Comparison of ENCODE assay signal across 10 mouse cellular contexts in genomic region chr2:26496451-26496850, GRCm38 (mm10). TPM values are rescaled to one million over a fixed set of nuclear protein-coding genes. Genes with fewer than 3 reads are reported as not detected.
DNase-seq lines count a peak whose midpoint lies in the region; ATAC-seq and TF ChIP-seq lines count a peak whose summit lies in the region.
"Had no signal": no experiment of that assay in that cellular context is flagged by ENCODE, and none has a peak within 500 bp of the region (broad histone marks: within the 10 kb centered on the region; RNA-seq: fewer than 3 reads in every experiment).

No protein-coding gene starts in this region.

- 0 out of 2 replicates have a peak overlapping the region, but pooled peaks have one; percentile 5 for H3K4me2 ChIP-seq in forebrain, postnatal 0 days (ENCODE audit: low read depth)
- peak overlapping the region; percentile 76 for H3K4me2 ChIP-seq in midbrain, embryonic 13.5 days (replicated peaks)

- WGBS in lung, adult 2 months, result 35% methylated on average over 3 of the region's 3 CpGs
- 43% methylated on average over 3 of the region's 3 CpGs for WGBS in forebrain, postnatal 0 days
- 88% methylated on average over 3 of the region's 3 CpGs for WGBS in midbrain, embryonic 13.5 days

- peaks cover 85% of the 10 kb centered on the region for H3K4me1 ChIP-seq in lung, adult 2 months (ENCODE audit: control insufficient read depth, insufficient read depth, low read length)
- peaks cover 78% of the 10 kb centered on the region for H3K4me1 ChIP-seq in brown adipose tissue, adult 24 weeks (ENCODE audit: control insufficient read depth, insufficient read depth, insufficient read length, low read length)
- peaks cover 19% of the 10 kb centered on the region for H3K4me1 ChIP-seq in forebrain, postnatal 0 days (ENCODE audit: insufficient read depth)
- peaks cover 99% of the 10 kb centered on the region for H3K4me1 ChIP-seq in midbrain, embryonic 13.5 days (replicated peaks)

- TF ChIP-seq POLR2A in lung, adult 2 months (IDR thresholded peaks at IDR 0.05; ENCODE audit: borderline replicate concordance, extremely low read depth, low read depth, low read length), result no peak

- H3K4me3 ChIP-seq in lung, adult 2 months (replicated peaks; ENCODE audit: extremely low read depth, low read depth, low read length), result no peak overlapping the region
- no peak overlapping the region for H3K4me3 ChIP-seq in brown adipose tissue, adult 24 weeks (ENCODE audit: insufficient read depth, low read depth, low read length)
- no peak overlapping the region for H3K4me3 ChIP-seq in forebrain, postnatal 0 days (ENCODE audit: low read depth, low read length)
- no peak overlapping the region for H3K4me3 ChIP-seq in midbrain, embryonic 13.5 days (replicated peaks)

- TF ChIP-seq CTCF in lung, adult 2 months (IDR thresholded peaks at IDR 0.05; ENCODE audit: insufficient read depth, low read length), result no peak
- TF ChIP-seq CTCF in forebrain, postnatal 0 days (IDR thresholded peaks at IDR 0.05; ENCODE audit: low read depth), result no peak

- DNase-seq in lung, adult 18-20 months, result peak; percentile 61 to 78
- no peak for DNase-seq in lung, adult 2 months
- no peak for DNase-seq in forebrain, postnatal 0 days
- DNase-seq in right cerebral cortex, postnatal 25 days, result no peak
- no peak for DNase-seq in urinary bladder, adult 2 months (ENCODE audit: low spot score)
- DNase-seq in left cerebral cortex, postnatal 4 days, result no peak
- DNase-seq: cerebellum, postnatal 14 days; gastrocnemius, postnatal 10 days had no signal

- H3K36me3 ChIP-seq in forebrain, postnatal 0 days (ENCODE audit: insufficient read depth), result no peaks in the 10 kb centered on the region
- no peaks in the 10 kb centered on the region for H3K36me3 ChIP-seq in midbrain, embryonic 13.5 days

- no peaks in the 10 kb centered on the region for H3K9me3 ChIP-seq in forebrain, postnatal 0 days (ENCODE audit: low read length)
- H3K9me3 ChIP-seq in midbrain, embryonic 13.5 days, result no peaks in the 10 kb centered on the region

- no peak for ATAC-seq in forebrain, postnatal 0 days
- no peak for ATAC-seq in midbrain, embryonic 13.5 days

- no peaks in the 10 kb centered on the region for H3K27me3 ChIP-seq in forebrain, postnatal 0 days (ENCODE audit: insufficient read depth, low read length)
- no peaks in the 10 kb centered on the region for H3K27me3 ChIP-seq in midbrain, embryonic 13.5 days

- no peak overlapping the region for H3K9ac ChIP-seq in forebrain, postnatal 0 days
- H3K9ac ChIP-seq in midbrain, embryonic 13.5 days (replicated peaks), result no peak overlapping the region

- H3K27ac ChIP-seq in brown adipose tissue, adult 24 weeks (replicated peaks; ENCODE audit: low read depth, low read length), result peak overlapping the region; percentile 25
- no peak overlapping the region for H3K27ac ChIP-seq in forebrain, postnatal 0 days (ENCODE audit: low read depth, low read length)
- peak overlapping the region; percentile 57 for H3K27ac ChIP-seq in midbrain, embryonic 13.5 days

- intact Hi-C loops in left cerebral cortex, postnatal 4 days (cut with DNase I), result no loop called here

RNA-seq across cellular contexts. Expression of gene Notch1, which starts 20.0 kb away (rescaled TPM):
- 108 and 124 TPM in 2 replicates for polyA plus RNA-seq in lung, adult 2 months (2012; rRNA removed)
- polyA plus RNA-seq in brown adipose tissue, adult 24 weeks (2012; ENCODE audit: insufficient read depth, insufficient read length, missing spikeins), result 5.6 and 8.9 TPM in 2 replicates
- 23.8 and 38.7 TPM in 2 replicates for total RNA-seq in forebrain, postnatal 0 days (2014; rRNA removed)
- polyA plus RNA-seq in forebrain, postnatal 0 days (2015; fragmentation: Nextera tagmentation; extraction: Ambion mirVana), result 5.0 and 6.8 TPM in 2 replicates
- polyA plus RNA-seq in midbrain, embryonic 13.5 days (2015; fragmentation: Nextera tagmentation; extraction: Ambion mirVana), result 21.4 and 27.9 TPM in 2 replicates
- polyA plus RNA-seq in urinary bladder, adult 2 months (2012; rRNA removed), result 21.4 and 33.4 TPM in 2 replicates
- 10 to 100 TPM; 39.5 to 42.1 TPM for total RNA-seq in left cerebral cortex, postnatal 4 days (2021)

RNA-seq across cellular contexts. Expression of gene Sec16a, which starts 51.4 kb away (rescaled TPM):
- 69.0 and 72.8 TPM in 2 replicates for polyA plus RNA-seq in lung, adult 2 months (2012; rRNA removed)
- 21.0 and 21.6 TPM in 2 replicates for polyA plus RNA-seq in brown adipose tissue, adult 24 weeks (2012; ENCODE audit: insufficient read depth, insufficient read length, missing spikeins)
- total RNA-seq in forebrain, postnatal 0 days (2014; rRNA removed), result 52.6 and 65.6 TPM in 2 replicates
- polyA plus RNA-seq in forebrain, postnatal 0 days (2015; fragmentation: Nextera tagmentation; extraction: Ambion mirVana), result 9.0 and 10.9 TPM in 2 replicates
- polyA plus RNA-seq in midbrain, embryonic 13.5 days (2015; fragmentation: Nextera tagmentation; extraction: Ambion mirVana), result 21.3 and 22.8 TPM in 2 replicates
- 41.7 and 46.3 TPM in 2 replicates for polyA plus RNA-seq in urinary bladder, adult 2 months (2012; rRNA removed)
- 10 to 100 TPM; 52.3 to 52.6 TPM for total RNA-seq in left cerebral cortex, postnatal 4 days (2021)

Comparison
In these comparisons a context has a peak if more than half of its experiments do, and no peak if none do; other contexts are left out.
1. DNase-seq: peak in lung, adult 18-20 months (2 of 2); none in lung, adult 2 months (single experiment), forebrain, postnatal 0 days (single experiment), right cerebral cortex, postnatal 25 days (single experiment), urinary bladder, adult 2 months (single experiment) and left cerebral cortex, postnatal 4 days (single experiment).